Mouse (Mus musculus) G1E (cell line): ENCODE results near the gene Odf2l.

Experiments used
- CTCF ChIP-seq: IDR thresholded peaks from 2 replicates; pipeline ENCODE4 v1.5.1; 2012; ENCODE audit warnings: low read depth, low read length, inconsistent platforms, mixed read lengths
- GATA1 ChIP-seq: IDR thresholded peaks from 2 replicates; pipeline ENCODE4 v1.6.1; 2012; ENCODE audit warnings: borderline replicate concordance, low read length, inconsistent platforms, mixed read lengths
- POLR2AphosphoS5 ChIP-seq: IDR thresholded peaks from 2 replicates; pipeline ENCODE4 v1.6.1; 2012; ENCODE audit warnings: low read depth, low read length, inconsistent platforms; ENCODE audit not compliant: insufficient replicate concordance

DNA sequence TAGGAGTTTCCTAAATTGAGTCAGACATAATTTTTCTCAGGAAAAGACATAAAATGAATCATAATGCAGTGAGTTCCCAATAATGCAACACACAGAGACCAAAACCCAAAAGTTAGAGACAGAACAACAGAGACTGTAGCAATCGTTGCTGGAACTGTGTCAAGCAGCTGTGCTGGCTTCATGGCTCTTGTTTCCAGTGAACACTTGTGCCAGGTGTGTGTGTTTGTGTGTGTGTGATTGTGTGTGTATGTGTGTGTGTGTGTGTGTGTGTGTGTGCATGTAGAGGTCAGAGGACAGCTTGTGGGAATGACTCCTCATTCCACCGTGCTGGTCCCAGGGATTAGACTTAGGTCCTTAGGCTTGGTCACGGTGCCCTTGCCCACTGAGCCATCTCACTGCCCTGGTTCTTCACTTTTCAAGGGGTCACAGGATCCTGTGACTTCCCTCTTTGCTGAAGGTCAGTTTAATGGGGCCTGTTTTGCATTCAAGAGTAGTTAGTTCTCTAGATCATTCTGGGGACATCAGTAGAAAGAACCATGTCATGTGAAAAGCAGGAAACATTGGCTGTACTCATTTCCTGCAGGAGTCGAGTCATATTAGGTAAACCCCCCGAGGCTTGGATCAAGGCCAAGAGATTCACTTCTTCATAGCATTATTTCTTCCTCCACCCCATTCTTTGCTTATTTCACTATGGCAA lies 13.2 kb upstream of the Odf2l start:
- TF ChIP-seq CTCF (no peak), GATA1 (no peak), POLR2AphosphoS5 (no peak)
